Mouse (Mus musculus) midbrain, embryonic 16.5 days (tissue): ENCODE measurements around the gene Phf19. TPM values are rescaled to one million over a fixed set of nuclear protein-coding genes. Genes with fewer than 3 reads are reported as not detected.
A peak's percentile ranks its signal among the peaks of the same experiment; 100 is the strongest.

Experiments used
- ATAC-seq: fragments of 200-750 bp; cut with Nextera tagmentation; 2 replicates; pipeline ENCODE4 v1.8.0; 2017; ENCODE audit warnings: moderate TSS enrichment
- H3K27ac ChIP-seq: fragments of 300-500 bp; sonication (generic); 2 replicates; pipeline ENCODE4 v1.5.1; 2014; ENCODE audit warnings: mild to moderate bottlenecking, low read length, mixed read lengths
- H3K27me3 ChIP-seq: fragments of 300-500 bp; sonication (generic); 2 replicates; pipeline ENCODE4 v1.6.1; 2014; ENCODE audit warnings: low read depth, low read length, mixed read lengths; ENCODE audit not compliant: control insufficient read depth, insufficient read depth
- H3K36me3 ChIP-seq: fragments of 300-500 bp; sonication (generic); 2 replicates; pipeline ENCODE4 v1.6.1; 2014; ENCODE audit warnings: mild to moderate bottlenecking, low read length, moderate library complexity, mixed read lengths; ENCODE audit not compliant: control insufficient read depth, insufficient read depth
- H3K4me1 ChIP-seq: fragments of 300-500 bp; sonication (generic); 2 replicates; pipeline ENCODE4 v1.6.1; 2014; ENCODE audit warnings: mild to moderate bottlenecking, low read length, mixed read lengths; ENCODE audit not compliant: control insufficient read depth, insufficient read depth
- H3K4me2 ChIP-seq: fragments of 300-500 bp; sonication (generic); 2 replicates; pipeline ENCODE4 v1.6.1; 2014; ENCODE audit warnings: mild to moderate bottlenecking, low read length, mixed read lengths
- H3K4me3 ChIP-seq: fragments of 300-500 bp; sonication (generic); 2 replicates; pipeline ENCODE4 v1.5.1; 2014; ENCODE audit warnings: low read depth, mild to moderate bottlenecking, low read length, moderate library complexity, mixed read lengths
- H3K9ac ChIP-seq: fragments of 300-500 bp; sonication (generic); 2 replicates; pipeline ENCODE4 v1.6.1; 2014; ENCODE audit warnings: low read depth, low read length, mixed read lengths
- H3K9me3 ChIP-seq: fragments of 300-500 bp; sonication (generic); replicated peaks from 2 replicates; pipeline ENCODE4 v1.6.1; 2014; ENCODE audit warnings: mild to moderate bottlenecking, low read length, mixed read lengths; ENCODE audit not compliant: control insufficient read depth, poor library complexity, severe bottlenecking
- WGBS: fragments of 180-500 bp; shearing (Covaris S2); extraction: QIAGEN DNeasy Blood & Tissue Kit; methylation state at CpG from one replicate; pipeline ENCODE4 v1.1.7; 2014; 5-methylcytosine and 5-hydroxymethylcytosine counted together
- polyA plus RNA-seq: library from polyadenylated mRNA; unstranded; fragments of >200 nt; fragmentation: Nextera tagmentation; extraction: Ambion mirVana; gene quantifications from 2 replicates; pipeline ENCODE4 v1.2.1, GENCODE M21; 2015

Gene Phf19
- polyA plus RNA-seq, 1 experiment from 2014 or later: 1.4 TPM

DNA sequence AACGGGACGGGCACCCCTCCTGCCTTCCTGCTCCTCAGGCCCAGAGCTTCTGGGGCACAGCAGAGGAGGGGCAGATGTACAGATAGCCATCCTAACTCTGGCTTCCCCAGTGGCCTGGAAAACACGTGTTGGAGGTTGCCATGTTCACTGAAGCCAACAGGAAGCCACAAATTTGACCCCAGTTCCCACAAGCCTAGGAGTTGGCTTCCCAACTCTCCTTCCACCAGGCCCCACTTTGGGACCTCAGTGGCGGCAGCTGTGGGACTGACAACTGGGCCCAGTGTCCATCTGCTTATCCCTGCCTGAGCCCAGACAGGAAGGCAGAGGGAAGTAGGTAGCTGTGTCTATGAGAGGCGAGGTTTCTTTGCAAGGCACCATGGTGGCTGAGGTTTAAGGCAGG lies 19.9 kb downstream of the Phf19 start:
- Histone ChIP-seq H3K4me1 (no peaks in the 10 kb centered on the region), H3K36me3 (no peaks in the 10 kb centered on the region), H3K9ac (no peak overlapping the region), H3K27ac (no peak overlapping the region), H3K9me3 (no peaks in the 10 kb centered on the region), H3K4me2 (no peak overlapping the region), H3K27me3 (no peaks in the 10 kb centered on the region), H3K4me3 (no peak overlapping the region)
- no peak for ATAC-seq
- 80% methylated on average over 5 of the region's 5 CpGs for WGBS

DNA sequence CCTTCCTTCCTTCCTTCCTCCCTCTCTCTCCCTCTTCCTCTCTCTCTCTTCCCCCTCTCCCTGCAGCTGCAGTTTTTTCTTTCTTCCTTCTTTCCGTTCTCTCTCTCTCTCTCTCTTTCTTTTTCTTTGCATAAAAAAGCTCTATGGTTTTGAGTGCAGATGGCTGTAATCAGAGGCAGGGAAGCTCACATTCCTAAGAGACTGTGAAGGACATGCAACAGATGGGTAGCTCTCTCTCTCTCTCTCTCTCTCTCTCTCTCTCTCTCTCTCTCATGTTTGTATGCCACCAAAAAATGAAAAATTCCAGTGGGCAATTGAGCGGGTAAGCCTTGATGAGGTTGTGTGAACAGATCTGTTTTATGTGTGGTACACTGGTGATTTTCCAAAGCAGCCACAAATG lies 29.6 kb downstream of the Phf19 start:
- H3K36me3 ChIP-seq: no peaks in the 10 kb centered on the region
- no peaks in the 10 kb centered on the region for H3K27me3 ChIP-seq
- no peak overlapping the region for H3K27ac ChIP-seq
- H3K4me2 ChIP-seq: no peak overlapping the region
- H3K9me3 ChIP-seq: no peaks in the 10 kb centered on the region
- no peak overlapping the region for H3K9ac ChIP-seq
- no peak overlapping the region for H3K4me3 ChIP-seq
- no peak for ATAC-seq
- 67% methylated on average over 2 of the region's 2 CpGs for WGBS
- H3K4me1 ChIP-seq: no peaks in the 10 kb centered on the region

DNA sequence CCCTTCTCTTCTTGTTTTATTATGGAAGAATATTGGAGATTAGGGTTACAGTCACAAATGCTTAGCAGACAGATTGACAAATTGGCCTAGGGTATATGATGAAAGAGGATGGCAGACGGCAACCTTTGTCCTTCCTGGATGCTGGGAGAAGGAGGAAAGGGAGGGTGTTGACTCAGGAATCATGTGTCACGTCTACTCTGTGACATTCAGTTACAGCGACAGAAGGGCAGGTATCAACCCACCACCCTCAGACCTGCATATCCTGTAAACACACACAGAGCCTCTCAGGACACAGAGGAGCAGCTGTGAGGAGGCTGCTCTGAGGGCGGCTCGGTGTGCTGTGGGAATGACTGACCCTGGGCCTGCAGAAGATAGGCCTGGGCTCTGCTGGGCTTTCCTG lies 30.6 kb downstream of the Phf19 start:
- H3K4me3 ChIP-seq: no peak overlapping the region
- H3K27ac ChIP-seq: no peak overlapping the region
- no peaks in the 10 kb centered on the region for H3K36me3 ChIP-seq
- no peak for ATAC-seq
- no peak overlapping the region for H3K4me2 ChIP-seq
- no peak overlapping the region for H3K9ac ChIP-seq
- 67% methylated on average over 5 of the region's 5 CpGs for WGBS
- no peaks in the 10 kb centered on the region for H3K4me1 ChIP-seq
- no peaks in the 10 kb centered on the region for H3K9me3 ChIP-seq
- H3K27me3 ChIP-seq: no peaks in the 10 kb centered on the region

DNA sequence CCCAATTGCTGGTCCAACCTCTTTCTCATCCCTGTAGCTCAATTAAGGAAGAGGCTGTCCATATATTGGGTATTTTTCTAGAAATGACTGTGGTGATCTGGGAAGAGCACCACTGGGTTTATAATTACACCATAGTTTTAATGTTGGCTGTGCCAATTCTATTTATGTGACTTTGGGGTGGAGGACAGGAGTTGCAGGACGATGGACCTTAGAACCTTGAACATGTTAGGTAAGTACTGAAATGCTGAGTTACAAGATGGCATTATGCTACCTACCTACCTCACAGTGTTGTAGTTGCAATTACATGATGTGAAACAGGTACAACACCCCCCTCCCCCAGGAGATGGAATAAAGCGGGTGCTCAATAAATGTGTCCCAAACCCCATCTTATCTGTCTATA lies 31.1 kb downstream of the Phf19 start:
- H3K4me3 ChIP-seq: no peak overlapping the region
- 87% methylated on average over 2 of the region's 2 CpGs for WGBS
- no peaks in the 10 kb centered on the region for H3K36me3 ChIP-seq
- no peaks in the 10 kb centered on the region for H3K27me3 ChIP-seq
- H3K4me1 ChIP-seq: no peaks in the 10 kb centered on the region
- no peaks in the 10 kb centered on the region for H3K9me3 ChIP-seq
- no peak overlapping the region for H3K9ac ChIP-seq
- H3K4me2 ChIP-seq: no peak overlapping the region
- ATAC-seq: no peak
- no peak overlapping the region for H3K27ac ChIP-seq

DNA sequence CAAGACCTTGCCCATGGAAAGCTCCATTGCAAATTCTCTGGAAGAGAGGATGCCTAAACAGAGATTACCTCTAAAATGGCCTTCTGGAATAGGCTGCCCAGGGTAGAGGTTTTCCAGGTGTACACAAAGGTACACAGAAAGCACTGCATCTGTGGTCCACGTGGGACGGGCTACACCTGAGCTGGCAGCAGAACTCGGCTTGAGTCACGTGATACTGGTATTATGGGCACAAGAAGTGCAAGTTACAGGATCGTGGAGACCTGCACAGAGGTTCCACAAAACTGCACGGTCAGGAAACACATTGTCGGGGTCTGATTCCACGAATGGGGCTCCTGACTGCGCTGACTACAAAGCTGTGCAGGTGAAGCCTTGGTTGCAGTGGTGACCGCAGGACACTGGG lies 33.8 kb downstream of the Phf19 start:
- Histone ChIP-seq H3K9me3 (no peaks in the 10 kb centered on the region), H3K9ac (no peak overlapping the region), H3K27ac (no peak overlapping the region), H3K4me1 (no peaks in the 10 kb centered on the region), H3K27me3 (peaks cover 9% of the 10 kb centered on the region), H3K36me3 (no peaks in the 10 kb centered on the region), H3K4me3 (no peak overlapping the region), H3K4me2 (no peak overlapping the region)
- ATAC-seq: no peak
- 87% methylated on average over 10 of the region's 10 CpGs for whole genome bisulfite sequencing

DNA sequence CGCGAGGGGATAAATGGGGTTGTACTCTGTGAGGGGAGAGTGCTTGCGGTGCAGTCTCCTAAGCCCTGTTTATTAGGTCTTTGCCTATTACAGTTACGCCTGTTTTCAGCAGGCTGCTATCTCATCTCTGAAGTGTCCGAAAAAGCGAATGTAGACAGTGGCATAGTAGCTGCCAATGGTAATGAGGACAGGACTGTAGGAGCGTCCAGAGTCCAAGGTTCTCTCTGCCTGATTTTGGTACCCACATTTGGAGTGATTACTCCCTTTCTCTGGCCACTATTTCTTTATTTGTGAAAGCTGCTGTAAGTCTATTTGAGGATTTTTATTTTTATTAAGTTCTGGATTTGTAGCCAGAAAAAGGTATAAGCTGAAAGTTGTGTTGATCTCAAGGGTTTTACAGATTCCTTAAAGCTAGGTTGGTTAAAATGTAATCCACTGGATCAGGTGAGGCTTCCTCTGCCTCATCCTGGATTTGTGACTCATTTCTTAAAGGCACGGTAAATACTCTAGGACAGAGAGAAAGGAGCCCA lies 38.9 kb downstream of the Phf19 start, which contains the start of gene Psmd5:
TSS of gene Psmd5 (minus strand) at position 153 of the 530 bp plus-strand sequence.
- 17% methylated on average over 8 of the region's 8 CpGs for WGBS
- Histone ChIP-seq H3K9ac (peak within 1 kb of the TSS; percentile 25; the same call in 1 of the 2 replicates), H3K4me1 (peaks cover 7% of the 10 kb centered on the region), H3K27me3 (peaks cover 28% of the 10 kb centered on the region), H3K4me3 (no peak within 1 kb of the TSS), H3K27ac (no peak within 1 kb of the TSS), H3K36me3 (no peaks in the 10 kb centered on the region), H3K4me2 (peak within 1 kb of the TSS; percentile 33), H3K9me3 (no peaks in the 10 kb centered on the region)
- ATAC-seq: no peak

DNA sequence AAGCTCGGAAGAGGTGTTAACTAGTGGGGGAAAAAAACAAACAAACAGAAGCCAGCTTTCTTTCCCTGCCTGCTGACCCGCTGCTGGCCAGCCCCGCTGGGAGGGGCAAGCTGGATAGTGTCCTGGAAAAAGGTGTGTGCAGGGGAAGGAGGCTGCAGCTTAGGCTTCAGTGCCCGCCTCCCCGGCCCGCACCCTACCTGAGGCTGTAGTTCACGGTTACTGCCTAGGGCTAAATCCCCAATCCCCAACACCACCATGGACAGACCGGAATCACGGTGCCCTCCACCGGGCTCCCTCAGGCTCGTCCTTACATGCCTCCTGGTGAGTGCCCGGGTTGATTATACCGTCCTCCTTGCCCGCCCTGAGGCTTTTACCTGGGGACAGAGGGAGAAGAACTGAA lies 39.6 kb downstream of the Phf19 start, which contains the start of gene Cutal:
TSS of gene Cutal (plus strand) at position 126 of the 400 bp plus-strand sequence.
- ATAC-seq: no peak
- H3K9ac ChIP-seq: peak within 1 kb of the TSS; percentile 25; the same call in 1 of the 2 replicates
- 2% methylated on average over 13 of the region's 14 CpGs for WGBS

DNA sequence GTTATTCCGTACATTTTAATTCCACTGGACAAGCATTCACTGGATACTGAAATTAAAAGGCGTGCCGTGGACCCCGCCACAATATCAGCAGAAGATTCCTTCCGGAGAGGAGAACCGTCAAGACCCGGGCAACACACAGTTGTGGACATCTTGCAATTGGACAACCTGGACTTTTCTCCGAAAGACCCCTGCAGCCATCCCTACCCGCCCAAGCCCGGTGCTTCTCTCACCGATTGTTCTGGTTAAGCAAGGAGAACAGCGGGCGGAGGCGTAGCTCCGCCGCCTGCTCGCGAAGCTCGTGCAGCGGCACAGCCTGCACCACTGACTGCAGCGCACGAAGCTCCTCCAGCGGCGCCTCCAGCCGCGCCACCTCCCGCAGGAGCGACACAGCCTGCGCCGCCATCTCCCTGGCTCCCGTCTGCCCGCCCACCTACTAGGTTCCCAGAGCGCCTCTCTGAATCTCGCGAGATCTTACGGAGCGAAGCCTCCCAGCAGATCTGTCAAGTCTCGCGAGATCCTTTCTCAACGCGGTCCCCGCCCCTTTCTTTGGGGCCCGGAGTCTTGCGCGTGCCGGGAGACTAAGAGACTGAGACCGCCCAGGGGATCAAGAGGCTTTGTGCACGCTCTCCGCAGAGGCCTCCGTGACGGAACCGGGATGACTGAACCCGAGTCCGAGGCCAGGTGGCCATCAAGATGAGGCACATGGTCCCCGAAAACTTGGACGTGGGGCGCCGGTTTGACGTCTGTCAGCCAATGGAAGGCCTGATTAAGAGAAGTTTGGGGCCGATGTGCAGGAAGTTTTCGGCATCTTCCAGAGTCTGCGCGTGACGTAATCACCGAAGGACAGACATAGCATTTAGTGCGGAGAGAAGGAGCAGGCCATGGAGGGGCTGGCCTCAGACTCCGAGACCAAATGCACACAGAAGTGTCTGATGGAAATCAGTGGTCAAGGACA lies 43.0 kb downstream of the Phf19 start:
- H3K4me3 ChIP-seq: peak overlapping the region; percentile 88
- no peaks in the 10 kb centered on the region for H3K36me3 ChIP-seq
- H3K27me3 ChIP-seq: peaks cover 22% of the 10 kb centered on the region
- peak overlapping the region; percentile 87 for H3K9ac ChIP-seq
- H3K4me1 ChIP-seq: peaks cover 24% of the 10 kb centered on the region
- H3K9me3 ChIP-seq: no peaks in the 10 kb centered on the region
- under 1% methylated on average over 66 of the region's 67 CpGs for WGBS
- peak; percentile 99 for ATAC-seq
- H3K27ac ChIP-seq: peak overlapping the region; percentile 87
- H3K4me2 ChIP-seq: peak overlapping the region; percentile 89

More for the DNA sequence above, 39.6 kb downstream of the Phf19 start, which contains the start of gene Cutal:
- Histone ChIP-seq H3K9me3 (no peaks in the 10 kb centered on the region), H3K4me2 (peak within 1 kb of the TSS; percentile 33), H3K36me3 (no peaks in the 10 kb centered on the region), H3K27ac (no peak within 1 kb of the TSS), H3K27me3 (peaks cover 28% of the 10 kb centered on the region), H3K4me3 (no peak within 1 kb of the TSS), H3K4me1 (peaks cover 13% of the 10 kb centered on the region)

DNA sequence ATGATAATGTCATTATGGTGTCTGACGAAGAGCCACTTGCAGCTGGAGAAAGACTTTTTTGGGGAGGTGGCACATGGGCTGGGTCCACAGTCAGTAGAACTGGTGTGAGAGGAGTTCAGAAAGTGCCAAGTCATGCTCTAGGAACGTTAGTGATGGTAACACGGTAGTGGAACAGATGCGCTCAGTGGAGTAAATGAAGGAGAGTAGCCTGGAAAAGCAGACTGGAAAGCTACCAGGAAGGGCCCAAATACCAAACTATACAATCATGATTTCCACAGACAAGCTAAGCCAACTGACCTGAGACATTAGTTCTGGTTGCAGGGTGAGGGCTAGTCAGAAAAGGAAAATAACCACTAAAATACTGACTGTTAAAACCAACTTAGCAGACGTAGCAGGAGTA lies 44.1 kb downstream of the Phf19 start:
- Histone ChIP-seq H3K27ac (no peak overlapping the region), H3K4me1 (peaks cover 24% of the 10 kb centered on the region), H3K4me3 (peak overlapping the region; percentile 88), H3K9ac (peak overlapping the region; percentile 2; the same call in 1 of the 2 replicates), H3K27me3 (peaks cover 16% of the 10 kb centered on the region), H3K9me3 (no peaks in the 10 kb centered on the region), H3K4me2 (peak overlapping the region; percentile 60), H3K36me3 (peaks cover 8% of the 10 kb centered on the region)
- 38% methylated on average over 5 of the region's 5 CpGs for whole genome bisulfite sequencing
- no peak for ATAC-seq
